Mouse (Mus musculus): ENCODE results near the gene Kif19a. TPM values are rescaled to one million over a fixed set of nuclear protein-coding genes. Genes with fewer than 3 reads are reported as not detected.

Kif19a gene
- 6.3 to 7.4 TPM (median 6.4 TPM) in 3 replicates for total RNA-seq (2017)

DNA sequence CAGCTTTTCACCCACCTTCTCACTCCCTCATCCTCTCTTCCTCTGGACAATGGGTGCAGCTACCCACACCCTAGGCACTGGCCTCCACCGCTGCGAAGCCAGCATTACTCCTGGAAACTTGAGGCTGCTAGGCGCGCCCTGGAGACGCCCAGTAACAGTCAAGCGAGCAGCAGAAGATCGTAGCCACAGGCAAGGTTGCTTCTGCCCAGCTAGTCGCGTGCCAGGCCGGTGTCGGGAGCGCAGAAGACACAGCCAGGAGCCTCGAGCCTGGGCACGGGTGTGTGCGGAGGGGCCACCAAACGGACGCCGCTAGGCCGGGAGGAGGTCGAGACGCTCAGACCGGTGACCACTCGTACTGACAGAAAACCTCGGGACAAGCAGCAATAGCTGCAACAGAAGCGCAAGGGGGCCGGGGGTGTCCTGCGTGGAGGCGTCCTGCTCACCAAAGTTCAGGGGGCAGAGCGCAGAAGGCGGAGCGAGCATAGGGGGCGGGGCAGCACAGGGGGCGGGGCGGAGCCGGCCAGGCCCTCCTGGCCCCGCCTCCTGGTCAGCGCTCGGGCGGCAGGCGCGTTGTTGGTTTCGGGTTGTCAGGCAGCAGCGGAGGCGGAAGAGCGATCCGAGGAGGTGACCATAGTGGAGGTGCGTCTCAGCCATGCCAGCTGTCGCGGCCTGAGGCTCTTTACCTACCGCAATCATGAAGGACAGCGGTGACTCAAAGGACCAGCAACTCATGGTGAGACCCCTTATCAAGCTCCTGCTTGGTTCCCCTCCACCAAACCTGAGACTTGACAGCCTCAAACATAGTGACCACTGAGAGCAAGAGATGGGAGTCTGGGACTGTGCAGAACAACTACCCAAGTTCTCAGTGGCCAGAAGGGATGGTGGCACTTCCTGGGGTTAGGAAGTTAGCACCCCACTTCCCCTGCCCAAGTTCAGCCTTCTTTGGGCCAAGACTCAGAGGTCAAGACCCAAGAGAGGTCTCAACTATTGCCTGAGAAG, at the start of gene Kif19a:
TSS of gene Kif19a (plus strand) at position 569 of the 999 bp plus-strand sequence.
- ATAC-seq (replicated peaks; ENCODE audit: insufficient number of reproducible peaks, low FRiP score, low TSS enrichment, poor library complexity, severe bottlenecking): peak; percentile 77

DNA sequence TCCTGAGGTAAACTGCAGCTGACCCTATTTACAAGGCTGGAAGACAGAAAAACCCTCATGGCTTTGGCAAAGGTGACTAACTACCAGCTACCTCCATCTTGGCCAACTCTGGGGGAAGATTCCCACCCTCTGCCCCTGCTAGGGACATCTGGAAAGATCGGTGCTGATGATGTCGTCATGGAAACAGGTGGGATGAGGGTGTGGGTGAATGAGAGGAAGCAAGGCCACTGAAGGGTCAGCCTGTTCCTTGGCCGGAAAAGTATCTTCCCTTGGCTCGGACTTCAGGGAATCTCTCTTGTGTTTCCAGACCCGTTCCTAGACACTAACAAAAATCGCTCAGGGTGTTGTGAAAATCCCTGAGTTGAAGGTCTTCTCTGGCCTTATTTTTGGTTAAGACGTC, 49.7 kb upstream of the Kif19a start:
- no peak for ATAC-seq (replicated peaks; ENCODE audit: insufficient number of reproducible peaks, low FRiP score, low TSS enrichment, poor library complexity, severe bottlenecking)

DNA sequence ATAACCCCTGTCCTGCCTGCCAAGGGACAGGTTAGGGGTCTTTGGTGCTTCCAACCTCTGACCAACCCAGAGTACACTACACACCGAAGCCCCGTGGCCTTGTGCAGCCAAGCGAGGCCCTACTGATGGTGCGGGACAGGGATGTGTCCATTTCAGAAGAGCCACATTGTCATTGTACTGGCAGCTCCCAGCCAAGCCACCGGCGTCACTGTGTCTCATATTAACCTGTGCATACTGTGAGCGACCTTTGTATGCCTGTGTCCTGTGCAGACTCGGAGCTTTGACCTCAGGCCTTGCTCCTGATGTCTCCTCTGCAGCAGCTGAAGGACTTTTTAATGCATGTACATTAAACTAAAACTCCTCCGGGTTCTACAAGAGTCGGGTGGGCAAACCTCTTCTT, 44.7 kb upstream of the Kif19a start:
- ATAC-seq (replicated peaks; ENCODE audit: insufficient number of reproducible peaks, low FRiP score, low TSS enrichment, poor library complexity, severe bottlenecking): no peak

DNA sequence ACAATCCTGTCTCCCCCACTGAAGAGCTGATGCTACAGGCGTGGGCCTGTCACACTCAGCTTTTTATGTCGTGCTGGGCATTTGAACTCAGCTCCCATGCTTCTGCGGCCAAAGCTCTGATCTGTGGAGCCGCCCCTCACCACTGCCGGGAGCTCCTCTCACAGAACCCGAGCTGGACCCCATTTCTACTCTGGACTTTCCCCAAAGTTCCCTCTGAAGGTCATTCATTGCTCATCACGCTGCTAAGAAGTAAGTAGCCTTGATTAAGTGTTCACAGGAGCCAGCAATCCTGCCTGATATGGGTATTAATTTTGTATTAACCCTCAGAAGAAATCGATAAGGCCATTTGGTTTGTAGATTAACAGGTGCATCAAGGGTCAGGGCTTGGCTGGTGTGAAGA, 42.8 kb upstream of the Kif19a start:
- ATAC-seq (replicated peaks; ENCODE audit: insufficient number of reproducible peaks, low FRiP score, low TSS enrichment, poor library complexity, severe bottlenecking): no peak

DNA sequence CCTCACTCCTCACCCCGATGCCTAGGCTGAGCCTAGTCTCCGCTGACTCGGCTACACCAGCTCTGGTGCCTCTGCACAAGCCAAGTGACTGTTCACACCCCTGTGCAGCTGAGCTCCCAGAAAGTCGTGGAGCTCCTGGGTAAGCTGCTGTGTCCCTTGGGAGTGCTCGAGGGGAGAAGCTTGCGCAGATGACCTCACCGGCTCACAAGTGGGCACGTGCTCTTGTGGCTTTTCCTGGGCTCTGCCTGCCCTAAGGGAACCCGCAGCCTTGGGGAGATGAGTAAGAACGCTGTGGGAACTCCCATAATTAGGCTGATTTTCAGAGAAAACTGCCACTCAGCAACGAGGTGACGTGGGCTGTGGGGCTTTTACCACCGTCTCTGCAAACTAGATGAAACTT, 42.2 kb upstream of the Kif19a start:
- no peak for ATAC-seq (replicated peaks; ENCODE audit: insufficient number of reproducible peaks, low FRiP score, low TSS enrichment, poor library complexity, severe bottlenecking)

DNA sequence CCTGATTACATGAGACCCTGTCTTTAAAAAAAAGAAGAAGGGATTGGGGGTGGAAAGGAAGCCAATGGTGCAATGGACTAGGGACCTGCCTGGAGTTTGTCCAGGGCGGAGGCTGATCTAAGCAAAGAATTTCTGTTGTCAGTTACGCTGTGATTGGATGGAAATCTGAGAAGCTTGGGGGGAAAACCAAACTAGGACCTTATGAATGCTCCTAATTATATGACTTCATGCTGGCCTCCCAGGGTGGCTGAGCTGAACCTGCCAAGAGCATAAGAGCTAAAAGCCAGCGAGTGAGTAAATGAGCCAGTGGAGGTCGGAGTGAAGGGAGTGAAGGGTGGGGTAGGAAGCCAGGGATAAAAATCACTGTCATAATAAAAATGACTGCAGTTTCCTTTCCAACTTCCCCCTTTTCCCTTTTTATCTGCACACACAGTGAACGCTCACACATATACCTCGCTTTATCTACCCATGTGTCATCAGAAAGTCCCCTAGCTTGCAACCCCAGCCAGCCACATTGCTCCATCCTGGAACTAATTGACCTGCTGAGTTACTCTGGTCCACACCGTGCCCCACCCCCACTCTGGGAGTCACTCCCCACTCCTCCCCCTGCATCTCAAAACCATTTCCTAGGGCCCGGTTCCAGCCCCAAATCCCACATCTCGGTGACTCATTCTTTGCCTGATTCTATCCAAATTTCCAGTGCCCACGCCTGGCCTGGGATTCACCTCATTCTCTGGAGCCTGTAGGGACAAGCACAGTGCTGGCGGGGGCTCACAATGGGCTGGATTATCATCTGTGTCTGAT, 40.2 kb upstream of the Kif19a start:
- ATAC-seq (replicated peaks; ENCODE audit: insufficient number of reproducible peaks, low FRiP score, low TSS enrichment, poor library complexity, severe bottlenecking): no peak

DNA sequence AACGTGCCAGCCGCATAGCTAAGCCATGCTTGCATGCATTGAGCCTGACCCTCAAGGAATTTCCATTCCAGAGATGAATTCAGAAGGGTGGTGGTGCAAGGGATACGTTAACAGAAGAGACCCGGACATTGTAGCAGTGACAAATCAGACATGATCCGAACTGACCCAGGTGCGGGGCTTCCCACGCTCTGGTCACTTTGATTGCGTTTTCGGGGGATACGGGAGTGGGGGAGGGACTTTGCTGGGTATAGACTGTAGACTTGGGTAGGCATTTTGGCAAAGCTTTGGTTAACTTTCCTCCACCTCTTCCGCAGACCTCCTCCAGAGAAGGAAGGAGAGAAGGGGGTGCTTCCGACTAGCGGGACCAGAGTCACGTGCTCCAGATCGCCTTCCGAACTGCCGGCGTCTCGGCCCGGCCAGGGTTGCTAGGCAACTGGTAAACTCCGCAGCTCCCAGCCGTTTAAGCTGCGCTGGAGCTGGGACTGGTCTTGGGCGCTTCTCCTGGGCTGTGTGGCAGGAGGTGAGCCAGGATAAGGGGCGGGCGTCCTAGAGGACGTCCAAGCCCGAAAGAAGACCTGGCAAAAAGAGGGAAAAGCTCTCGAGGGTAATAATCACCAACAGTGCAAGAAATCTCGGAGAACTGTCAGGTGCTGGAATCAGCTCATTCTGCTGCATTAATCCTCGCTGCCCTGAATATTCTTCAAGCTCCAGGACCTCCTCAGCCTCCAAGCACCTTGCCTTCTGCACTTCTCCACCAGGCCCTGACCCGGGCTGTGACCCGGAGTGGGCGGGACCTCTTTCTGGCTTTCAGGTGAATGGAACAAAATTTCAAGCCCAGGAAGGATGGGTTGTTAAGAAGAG, 38.0 kb upstream of the Kif19a start, which contains the start of gene Dnaic2:
TSS of gene Dnaic2 (plus strand) at position 444 of the 861 bp plus-strand sequence.
- ATAC-seq (replicated peaks; ENCODE audit: insufficient number of reproducible peaks, low FRiP score, low TSS enrichment, poor library complexity, severe bottlenecking): 0 out of 2 replicates have a peak, but pooled peaks have one; percentile 38

DNA sequence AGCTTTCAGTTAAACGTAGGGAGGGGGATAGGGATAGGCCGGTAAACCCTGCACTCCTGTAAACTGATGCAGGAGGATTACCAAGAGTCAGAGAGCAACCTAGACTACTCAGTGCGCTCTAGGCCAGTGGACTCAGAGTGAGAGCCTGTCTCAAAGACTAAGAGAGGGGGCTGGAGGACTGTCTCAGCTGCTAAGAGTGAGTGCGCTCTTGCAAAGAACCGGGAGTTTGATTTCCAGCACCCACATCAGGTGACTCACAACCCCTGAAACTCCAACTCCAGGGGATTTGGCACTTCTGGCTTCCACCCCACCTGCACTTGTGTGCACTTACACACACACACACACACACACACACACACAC, 37.4 kb upstream of the Kif19a start:
- ATAC-seq (replicated peaks; ENCODE audit: insufficient number of reproducible peaks, low FRiP score, low TSS enrichment, poor library complexity, severe bottlenecking): no peak

DNA sequence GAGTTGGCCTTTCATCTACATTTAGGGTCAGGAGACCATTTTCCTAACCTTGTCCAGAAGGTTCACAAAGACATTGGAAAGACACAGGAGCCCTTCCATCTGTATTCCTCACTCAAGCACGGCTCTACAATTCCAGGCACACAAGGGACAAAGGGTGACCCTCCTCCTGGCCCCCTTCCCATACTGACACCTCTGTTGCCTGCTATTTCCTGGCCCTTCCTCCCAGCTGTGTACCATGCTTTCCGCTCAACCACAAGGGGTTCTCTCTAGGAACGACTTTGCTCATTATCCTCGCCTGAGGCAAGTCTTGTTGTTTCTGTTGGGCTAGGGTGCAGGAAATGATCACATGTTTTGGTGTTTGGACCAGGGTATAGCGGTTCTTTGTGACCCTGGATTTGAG, 36.9 kb upstream of the Kif19a start:
- no peak for ATAC-seq (replicated peaks; ENCODE audit: insufficient number of reproducible peaks, low FRiP score, low TSS enrichment, poor library complexity, severe bottlenecking)

DNA sequence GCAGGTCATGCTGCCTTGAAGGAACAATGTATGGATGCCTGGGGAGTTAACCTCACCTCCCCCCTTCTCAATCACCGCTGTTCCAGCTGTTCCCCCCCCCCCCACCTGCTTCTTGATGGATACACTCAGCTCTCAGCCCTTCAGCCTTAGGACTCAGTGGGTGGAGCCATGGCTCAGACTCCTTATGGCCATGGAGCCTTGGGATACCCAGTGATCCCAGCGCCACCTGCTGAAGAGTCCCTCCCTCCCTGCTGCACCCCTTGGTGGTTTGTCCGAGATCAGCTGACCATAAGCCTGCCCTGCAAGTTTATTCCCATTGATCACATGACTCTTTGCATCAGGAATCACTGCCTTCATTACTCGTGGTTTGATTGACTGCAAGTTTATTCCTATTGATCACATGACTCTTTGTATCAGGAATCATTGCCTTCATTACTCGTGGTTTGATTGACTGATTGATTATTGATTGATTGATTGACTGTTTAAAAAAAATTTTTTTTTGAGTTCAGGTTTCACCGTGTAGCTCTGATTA, 35.3 kb upstream of the Kif19a start:
- no peak for ATAC-seq (replicated peaks; ENCODE audit: insufficient number of reproducible peaks, low FRiP score, low TSS enrichment, poor library complexity, severe bottlenecking)

DNA sequence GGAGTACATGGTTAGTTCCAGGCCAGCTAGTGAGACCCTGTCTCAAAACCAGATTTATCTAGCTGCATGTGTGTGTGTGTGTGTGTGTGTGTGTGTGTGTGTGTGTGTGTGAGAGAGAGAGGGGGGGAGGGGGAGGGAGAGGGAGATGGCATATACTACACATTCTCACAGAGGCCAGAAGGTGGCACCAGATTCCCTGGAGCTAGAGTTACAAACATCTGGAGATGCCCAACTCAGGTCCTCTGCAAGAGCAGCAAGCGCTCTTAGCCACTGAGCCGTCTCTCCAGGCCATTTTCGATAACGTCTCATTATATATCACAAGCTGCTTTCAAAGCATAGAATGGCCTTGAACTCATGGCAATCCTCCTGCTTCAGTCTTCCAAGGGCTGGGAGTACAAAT, 33.5 kb upstream of the Kif19a start:
- no peak for ATAC-seq (replicated peaks; ENCODE audit: insufficient number of reproducible peaks, low FRiP score, low TSS enrichment, poor library complexity, severe bottlenecking)

DNA sequence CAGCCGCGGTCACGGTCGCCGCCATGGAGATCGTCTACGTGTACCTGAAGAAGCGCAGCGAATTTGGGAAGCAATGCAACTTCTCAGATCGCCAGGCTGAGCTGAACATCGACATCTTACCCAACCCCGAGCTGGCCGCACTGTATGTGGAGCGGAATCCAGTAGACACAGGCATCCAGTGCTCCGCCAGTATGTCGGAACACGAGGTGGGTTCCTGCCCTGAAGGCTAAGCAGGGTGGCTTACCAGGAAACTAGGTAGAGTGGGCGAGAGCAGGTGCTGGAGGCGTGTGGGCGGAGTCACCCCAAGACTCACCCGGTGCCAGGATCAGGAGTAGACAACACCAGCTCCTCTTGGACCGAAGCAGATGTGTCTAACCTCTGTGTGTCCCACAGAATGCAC, 32.3 kb upstream of the Kif19a start:
- ATAC-seq (replicated peaks; ENCODE audit: insufficient number of reproducible peaks, low FRiP score, low TSS enrichment, poor library complexity, severe bottlenecking): no peak

DNA sequence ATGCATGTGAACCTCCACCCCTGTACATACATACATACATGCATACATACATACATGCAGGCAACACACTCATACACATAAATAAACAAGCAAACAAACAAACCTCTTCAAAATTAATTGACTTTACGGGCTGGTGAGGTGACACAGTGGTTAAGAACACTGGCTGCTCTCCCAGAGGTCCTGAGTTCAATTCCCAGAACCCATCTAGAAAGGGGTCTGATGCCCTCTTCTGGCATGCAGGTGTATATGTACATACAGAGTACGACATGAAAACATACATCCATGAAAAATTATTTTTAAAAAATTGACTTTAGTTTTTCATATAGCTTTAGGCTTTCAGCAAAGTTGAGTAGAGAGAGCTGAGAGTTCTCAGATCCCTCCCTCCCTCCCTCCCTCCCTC, 29.1 kb upstream of the Kif19a start:
- ATAC-seq (replicated peaks; ENCODE audit: insufficient number of reproducible peaks, low FRiP score, low TSS enrichment, poor library complexity, severe bottlenecking): no peak

DNA sequence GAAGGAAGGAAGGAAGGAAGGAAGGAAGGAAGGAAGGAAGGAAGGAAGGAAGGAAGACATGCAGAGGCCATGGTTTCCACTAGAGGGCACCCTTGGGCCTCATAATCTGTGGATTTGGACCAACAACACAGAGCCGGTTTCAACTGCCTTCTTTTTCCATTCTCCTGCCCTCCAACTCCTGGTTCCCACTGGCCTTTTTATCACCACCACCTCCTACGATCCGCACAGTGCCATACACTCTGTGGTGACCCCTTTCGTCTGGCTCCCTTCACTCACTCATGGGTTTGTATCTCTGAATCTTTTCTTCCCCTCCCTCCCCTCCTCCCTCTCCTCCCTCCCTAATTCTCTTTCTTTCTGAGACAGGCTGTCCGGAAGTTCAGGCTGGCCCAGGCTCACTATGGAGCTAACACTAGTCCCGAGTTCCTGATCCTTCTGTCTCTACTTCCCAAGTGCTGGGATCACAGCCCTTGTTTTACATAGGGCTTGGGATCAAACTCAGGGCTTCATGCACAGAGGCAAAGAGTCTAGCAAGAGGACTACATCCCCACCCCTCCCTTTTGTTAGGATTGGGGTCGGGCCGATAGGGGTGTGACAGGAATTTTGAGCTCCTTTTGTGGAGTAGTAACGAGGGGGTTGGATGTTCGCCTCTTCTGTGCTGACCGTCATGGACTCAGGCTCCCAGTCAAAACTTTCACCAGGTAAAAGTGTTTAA, 28.1 kb upstream of the Kif19a start:
- no peak for ATAC-seq (replicated peaks; ENCODE audit: insufficient number of reproducible peaks, low FRiP score, low TSS enrichment, poor library complexity, severe bottlenecking)

DNA sequence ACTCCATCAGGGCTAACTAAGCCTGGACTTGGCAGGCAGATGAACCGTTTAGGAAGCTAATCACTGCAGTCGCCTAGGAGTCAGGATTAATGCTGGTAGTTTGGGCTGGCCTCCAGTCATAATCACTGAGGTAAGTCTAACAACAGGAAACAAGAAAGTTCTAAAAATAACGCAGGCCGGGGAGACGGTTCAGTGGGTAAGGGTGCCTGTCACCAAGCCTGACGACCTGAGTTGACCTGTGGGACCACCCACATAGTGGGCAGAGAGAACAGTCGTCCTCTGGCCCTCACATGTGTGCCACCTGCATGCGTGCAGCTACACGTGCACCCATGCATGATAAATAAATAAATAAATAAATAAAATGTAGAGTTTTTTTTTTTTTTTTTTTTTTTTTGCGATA, 24.6 kb upstream of the Kif19a start:
- ATAC-seq (replicated peaks; ENCODE audit: insufficient number of reproducible peaks, low FRiP score, low TSS enrichment, poor library complexity, severe bottlenecking): no peak

DNA sequence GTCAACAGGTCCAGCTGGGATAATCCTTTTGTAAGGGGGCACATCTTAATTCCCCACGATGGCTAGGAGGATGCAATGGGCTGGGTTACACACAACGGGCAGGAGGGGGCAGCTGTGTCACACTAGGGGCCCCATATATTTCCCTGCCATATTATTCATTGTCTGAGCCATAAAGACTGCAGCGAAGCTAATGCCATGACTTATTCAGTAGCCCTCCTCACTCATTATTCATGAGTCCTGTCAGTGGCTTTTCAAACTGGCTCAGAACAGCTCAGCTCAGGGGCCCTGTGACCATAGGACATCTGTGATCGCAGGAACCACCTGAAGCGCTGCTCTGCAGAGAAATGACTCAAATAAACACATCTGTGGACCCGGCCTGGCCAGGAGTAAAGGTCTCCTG, 23.7 kb upstream of the Kif19a start:
- ATAC-seq (replicated peaks; ENCODE audit: insufficient number of reproducible peaks, low FRiP score, low TSS enrichment, poor library complexity, severe bottlenecking): no peak

DNA sequence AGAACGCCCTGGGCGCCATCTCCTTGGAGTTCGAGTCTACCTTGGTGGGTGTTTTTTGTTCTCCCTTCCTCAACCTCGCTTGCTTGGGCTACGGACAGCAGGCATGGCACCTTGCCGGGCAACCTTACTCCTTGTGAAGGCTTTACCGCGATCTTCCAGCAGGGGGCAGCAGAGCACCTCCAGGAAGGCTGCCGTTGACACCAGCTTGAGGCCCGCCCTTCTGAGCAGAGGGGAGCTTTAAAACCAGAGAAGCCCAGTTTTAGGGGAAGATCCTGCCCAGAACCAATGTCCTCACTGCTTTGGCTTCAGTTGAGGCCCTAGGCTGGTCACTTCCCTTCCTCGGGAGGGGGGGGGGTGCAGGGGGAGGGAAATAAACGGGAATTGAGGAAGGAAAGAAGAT, 20.1 kb upstream of the Kif19a start:
- peak; percentile 97 for ATAC-seq (replicated peaks; ENCODE audit: insufficient number of reproducible peaks, low FRiP score, low TSS enrichment, poor library complexity, severe bottlenecking)

DNA sequence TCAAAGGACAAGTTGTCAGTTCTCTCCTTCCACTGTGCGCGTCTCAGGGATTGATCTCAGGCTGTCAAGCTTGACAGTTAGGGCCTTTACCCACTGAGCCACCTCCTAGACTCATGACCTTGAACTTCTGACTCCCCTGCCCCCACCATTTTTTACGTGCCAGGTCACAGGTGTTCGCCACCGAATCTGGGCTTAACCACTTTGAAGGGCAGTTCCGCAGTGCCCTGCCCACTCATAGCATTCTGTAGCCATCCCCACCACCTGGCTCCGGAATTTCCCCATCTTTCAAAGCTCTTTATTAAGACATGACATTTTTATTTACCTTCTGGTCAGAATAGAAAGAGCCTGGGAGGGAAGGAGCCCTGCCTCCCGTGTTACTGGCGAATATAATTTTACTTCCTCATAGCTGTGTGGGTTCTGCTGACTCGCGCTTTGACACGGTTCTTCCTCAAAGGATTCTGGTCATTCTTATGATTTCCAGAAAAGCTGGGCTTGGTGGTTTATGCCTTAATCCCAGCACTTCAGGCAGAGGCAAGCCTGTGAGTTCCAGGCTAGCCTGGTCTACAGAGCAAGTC, 17.5 kb upstream of the Kif19a start:
- no peak for ATAC-seq (replicated peaks; ENCODE audit: insufficient number of reproducible peaks, low FRiP score, low TSS enrichment, poor library complexity, severe bottlenecking)

All from monocyte, adult 5-6 weeks (primary cell).